Mouse (Mus musculus) heart, embryonic 11.5 days (tissue): ENCODE results near the gene Mkln1. TPM values are rescaled to one million over a fixed set of nuclear protein-coding genes. Genes with fewer than 3 reads are reported as not detected.

ENCODE experiments used
- polyA plus RNA-seq: library from polyadenylated mRNA; unstranded; fragments of >200 nt; fragmentation: Nextera tagmentation; extraction: Ambion mirVana; gene quantifications from 2 replicates; pipeline ENCODE4 v1.2.1, GENCODE M21; 2014

Mkln1 gene
- polyA plus RNA-seq, 1 experiment from 2014 or later: 220 TPM

Other genes starting within 250 kb of the Mkln1 start
- 22.7 and 26.0 TPM in 2 replicates for gene Podxl, start 165.2 kb downstream of the Mkln1 start, polyA plus RNA-seq